Mouse (Mus musculus): Measurements from ENCODE around the gene Ctnnbip1. TPM values are rescaled to one million over a fixed set of nuclear protein-coding genes. Genes with fewer than 3 reads are reported as not detected.
A peak's percentile ranks its signal among the peaks of the same experiment; 100 is the strongest.

Gene Ctnnbip1
- polyA plus RNA-seq, 1 experiment: 14.4 TPM

DNA sequence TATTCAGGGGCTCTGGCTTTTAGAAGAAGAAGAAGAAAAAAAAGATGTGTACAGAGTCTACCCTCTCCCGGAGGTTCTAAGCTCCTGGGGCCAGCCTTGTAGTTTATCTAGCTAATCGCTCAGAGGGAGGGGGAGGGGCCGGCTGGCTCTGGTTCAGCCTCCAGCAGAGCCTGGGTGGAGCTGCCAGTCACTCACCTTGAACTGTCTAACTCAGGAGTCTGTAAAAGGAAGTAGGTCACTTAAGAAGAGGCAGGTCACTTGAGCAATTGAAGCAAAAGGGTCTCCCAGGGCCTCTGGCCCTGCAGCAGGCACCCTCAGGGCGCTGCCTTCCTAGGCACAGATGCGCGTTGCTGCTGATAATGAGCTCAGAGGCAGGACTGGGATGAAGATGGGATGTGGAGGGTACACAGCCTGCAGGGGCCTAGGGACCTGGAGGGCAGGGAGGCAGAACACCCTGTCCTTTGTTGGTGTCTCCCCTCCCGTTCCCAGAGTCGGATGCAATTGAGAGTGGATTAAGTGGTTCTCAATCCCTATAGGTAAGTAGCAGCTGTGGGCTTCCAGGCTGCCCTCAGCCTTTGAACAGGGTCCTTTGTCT lies 49.5 kb downstream of the Ctnnbip1 start:
- Histone ChIP-seq H3K27ac (ENCODE audit: insufficient read depth, low read length) (peak overlapping the region; percentile 42), H3K36me3 (ENCODE audit: control insufficient read depth, insufficient read depth, low read length, poor library complexity, severe bottlenecking) (no peaks in the 10 kb centered on the region), H3K4me3 (ENCODE audit: low read depth, low read length) (no peak overlapping the region), H3K4me1 (ENCODE audit: control insufficient read depth, insufficient read depth, low read length) (peaks cover 9% of the 10 kb centered on the region), H3K9me3 (replicated peaks; ENCODE audit: control insufficient read depth, insufficient read depth, low read length, poor library complexity, severe bottlenecking) (no peaks in the 10 kb centered on the region), H3K9ac (ENCODE audit: low read depth, poor library complexity, severe bottlenecking) (no peak overlapping the region), H3K27me3 (ENCODE audit: control insufficient read depth, insufficient read depth, low read length, poor library complexity, severe bottlenecking) (no peaks in the 10 kb centered on the region)
- TF ChIP-seq POLR2A (IDR thresholded peaks at IDR 0.05; ENCODE audit: insufficient read depth, low read length) (no peak), EP300 (IDR thresholded peaks at IDR 0.05; ENCODE audit: insufficient read depth, low read depth, low read length) (0 out of 2 replicates have a peak, but pooled peaks have one; percentile 40), CTCF (IDR thresholded peaks at IDR 0.05; ENCODE audit: low read depth, low read length) (no peak)

DNA sequence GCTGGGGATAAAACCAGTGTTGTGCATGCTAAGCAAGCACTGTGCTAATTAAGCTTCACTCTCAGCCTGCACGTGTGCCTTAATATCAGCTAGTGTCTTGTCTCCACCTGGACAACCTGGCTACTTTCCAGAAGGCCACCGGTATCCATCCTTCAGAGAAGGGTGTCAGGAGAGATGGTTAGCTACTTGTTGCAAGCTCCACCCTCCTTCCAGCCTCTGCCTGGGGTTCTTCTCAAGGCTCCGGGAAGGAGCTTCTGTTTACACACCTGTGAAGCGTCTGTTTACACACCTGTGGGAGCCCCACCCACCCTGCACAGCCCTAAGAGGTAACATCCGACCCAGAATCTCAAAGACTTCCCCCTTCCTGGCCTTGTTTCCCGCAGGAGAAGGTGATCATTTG lies 50.6 kb downstream of the Ctnnbip1 start:
- no peak overlapping the region for H3K27ac ChIP-seq (ENCODE audit: insufficient read depth, low read length)
- H3K4me1 ChIP-seq (ENCODE audit: control insufficient read depth, insufficient read depth, low read length): peaks cover 7% of the 10 kb centered on the region
- no peaks in the 10 kb centered on the region for H3K27me3 ChIP-seq (ENCODE audit: control insufficient read depth, insufficient read depth, low read length, poor library complexity, severe bottlenecking)
- no peaks in the 10 kb centered on the region for H3K36me3 ChIP-seq (ENCODE audit: control insufficient read depth, insufficient read depth, low read length, poor library complexity, severe bottlenecking)
- no peak overlapping the region for H3K4me3 ChIP-seq (ENCODE audit: low read depth, low read length)
- no peak overlapping the region for H3K9ac ChIP-seq (ENCODE audit: low read depth, poor library complexity, severe bottlenecking)
- H3K9me3 ChIP-seq (replicated peaks; ENCODE audit: control insufficient read depth, insufficient read depth, low read length, poor library complexity, severe bottlenecking): no peaks in the 10 kb centered on the region
- TF ChIP-seq CTCF (IDR thresholded peaks at IDR 0.05; ENCODE audit: low read depth, low read length): no peak

DNA sequence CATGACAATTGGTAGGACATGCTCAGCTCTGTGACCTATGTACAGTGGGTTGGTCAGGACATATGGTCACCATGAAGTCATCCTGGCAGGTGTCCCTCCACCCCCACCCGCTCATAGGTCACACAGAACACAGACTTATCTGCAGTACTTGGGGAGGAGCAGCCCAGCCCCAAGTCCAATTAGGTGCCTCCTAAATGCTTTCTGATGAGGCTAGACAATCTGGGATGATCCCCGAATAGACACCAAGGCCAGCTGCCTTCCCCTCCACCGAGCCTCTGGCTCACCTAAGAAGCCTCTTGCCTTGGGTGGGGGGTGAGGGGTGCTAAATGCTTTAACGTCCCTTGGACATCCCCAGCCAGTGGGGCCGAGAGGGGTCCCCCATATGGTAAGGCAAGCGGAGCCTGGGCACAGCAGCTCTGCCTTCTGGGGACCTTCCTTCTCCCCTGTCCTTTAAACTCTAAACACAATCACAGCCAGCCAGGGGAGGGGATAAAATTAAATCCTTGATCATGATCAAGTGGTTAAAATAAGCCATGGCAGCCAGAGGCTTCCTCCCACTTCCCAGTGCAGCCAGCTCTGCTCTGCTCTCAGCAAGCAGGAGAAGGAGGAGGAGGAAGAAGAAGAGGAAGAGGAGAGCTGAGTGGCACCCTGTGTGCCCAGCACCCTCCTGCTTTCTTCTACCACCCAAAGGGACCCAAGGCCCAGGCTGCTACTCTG lies 51.9 kb downstream of the Ctnnbip1 start:
- TF ChIP-seq CTCF (IDR thresholded peaks at IDR 0.05; ENCODE audit: low read depth, low read length) (no peak), POLR2A (IDR thresholded peaks at IDR 0.05; ENCODE audit: insufficient read depth, low read length) (no peak), EP300 (IDR thresholded peaks at IDR 0.05; ENCODE audit: insufficient read depth, low read depth, low read length) (no peak)
- no peaks in the 10 kb centered on the region for H3K9me3 ChIP-seq (replicated peaks; ENCODE audit: control insufficient read depth, insufficient read depth, low read length, poor library complexity, severe bottlenecking)
- H3K27me3 ChIP-seq (ENCODE audit: control insufficient read depth, insufficient read depth, low read length, poor library complexity, severe bottlenecking): no peaks in the 10 kb centered on the region
- H3K4me1 ChIP-seq (ENCODE audit: control insufficient read depth, insufficient read depth, low read length): peaks cover 10% of the 10 kb centered on the region
- no peak overlapping the region for H3K9ac ChIP-seq (ENCODE audit: low read depth, poor library complexity, severe bottlenecking)
- no peak overlapping the region for H3K27ac ChIP-seq (ENCODE audit: insufficient read depth, low read length)
- no peaks in the 10 kb centered on the region for H3K36me3 ChIP-seq (ENCODE audit: control insufficient read depth, insufficient read depth, low read length, poor library complexity, severe bottlenecking)
- H3K4me3 ChIP-seq (ENCODE audit: low read depth, low read length): no peak overlapping the region

DNA sequence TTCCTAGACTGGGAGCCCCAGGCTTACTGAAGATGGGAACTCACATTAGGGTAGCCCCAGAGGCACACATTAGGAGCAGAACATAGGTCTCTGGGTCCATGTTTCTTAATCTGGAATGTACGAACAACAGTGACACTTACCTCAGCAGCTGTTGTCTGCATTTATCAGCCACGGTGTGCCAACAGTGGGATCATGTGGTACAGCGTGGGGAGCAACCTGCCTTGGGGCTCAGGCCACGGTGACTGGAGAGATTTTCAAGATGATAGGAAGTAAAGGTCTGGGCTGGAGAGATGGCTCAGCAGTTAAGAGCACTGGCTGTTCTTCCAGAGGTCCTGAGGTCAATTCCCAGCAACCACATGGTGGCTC lies 52.4 kb downstream of the Ctnnbip1 start:
- TF ChIP-seq CTCF (IDR thresholded peaks at IDR 0.05; ENCODE audit: low read depth, low read length) (no peak), POLR2A (IDR thresholded peaks at IDR 0.05; ENCODE audit: insufficient read depth, low read length) (no peak), EP300 (IDR thresholded peaks at IDR 0.05; ENCODE audit: insufficient read depth, low read depth, low read length) (no peak)
- H3K4me3 ChIP-seq (ENCODE audit: low read depth, low read length): no peak overlapping the region
- H3K9ac ChIP-seq (ENCODE audit: low read depth, poor library complexity, severe bottlenecking): no peak overlapping the region
- peaks cover 10% of the 10 kb centered on the region for H3K4me1 ChIP-seq (ENCODE audit: control insufficient read depth, insufficient read depth, low read length)
- H3K36me3 ChIP-seq (ENCODE audit: control insufficient read depth, insufficient read depth, low read length, poor library complexity, severe bottlenecking): no peaks in the 10 kb centered on the region
- no peaks in the 10 kb centered on the region for H3K27me3 ChIP-seq (ENCODE audit: control insufficient read depth, insufficient read depth, low read length, poor library complexity, severe bottlenecking)
- no peak overlapping the region for H3K27ac ChIP-seq (ENCODE audit: insufficient read depth, low read length)
- no peaks in the 10 kb centered on the region for H3K9me3 ChIP-seq (replicated peaks; ENCODE audit: control insufficient read depth, insufficient read depth, low read length, poor library complexity, severe bottlenecking)

DNA sequence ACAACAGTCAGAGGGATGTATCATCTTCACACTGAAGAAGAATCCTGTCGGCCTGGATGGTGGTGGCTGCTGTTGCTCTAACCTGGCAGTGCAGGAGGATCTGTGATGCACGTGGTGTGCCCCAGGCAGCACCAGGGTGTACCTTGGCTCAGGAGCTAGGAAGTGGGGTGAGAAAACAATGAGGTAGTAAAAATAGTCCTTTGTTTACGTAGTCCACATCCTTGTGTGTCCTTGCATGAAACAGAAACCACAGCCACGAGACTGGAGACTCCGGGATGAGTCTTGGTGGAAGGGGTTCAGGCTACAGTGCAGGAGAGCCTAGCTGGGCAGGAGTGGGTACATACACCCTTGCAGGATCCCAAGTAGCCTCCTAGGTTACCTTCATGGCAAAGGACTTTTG lies 53.2 kb downstream of the Ctnnbip1 start:
- H3K27me3 ChIP-seq (ENCODE audit: control insufficient read depth, insufficient read depth, low read length, poor library complexity, severe bottlenecking): no peaks in the 10 kb centered on the region
- no peak overlapping the region for H3K4me3 ChIP-seq (ENCODE audit: low read depth, low read length)
- H3K27ac ChIP-seq (ENCODE audit: insufficient read depth, low read length): no peak overlapping the region
- H3K4me1 ChIP-seq (ENCODE audit: control insufficient read depth, insufficient read depth, low read length): peaks cover 10% of the 10 kb centered on the region
- H3K9me3 ChIP-seq (replicated peaks; ENCODE audit: control insufficient read depth, insufficient read depth, low read length, poor library complexity, severe bottlenecking): no peaks in the 10 kb centered on the region
- TF ChIP-seq POLR2A (IDR thresholded peaks at IDR 0.05; ENCODE audit: insufficient read depth, low read length) (no peak), EP300 (IDR thresholded peaks at IDR 0.05; ENCODE audit: insufficient read depth, low read depth, low read length) (no peak), CTCF (IDR thresholded peaks at IDR 0.05; ENCODE audit: low read depth, low read length) (no peak)
- H3K36me3 ChIP-seq (ENCODE audit: control insufficient read depth, insufficient read depth, low read length, poor library complexity, severe bottlenecking): no peaks in the 10 kb centered on the region
- H3K9ac ChIP-seq (ENCODE audit: low read depth, poor library complexity, severe bottlenecking): no peak overlapping the region

DNA sequence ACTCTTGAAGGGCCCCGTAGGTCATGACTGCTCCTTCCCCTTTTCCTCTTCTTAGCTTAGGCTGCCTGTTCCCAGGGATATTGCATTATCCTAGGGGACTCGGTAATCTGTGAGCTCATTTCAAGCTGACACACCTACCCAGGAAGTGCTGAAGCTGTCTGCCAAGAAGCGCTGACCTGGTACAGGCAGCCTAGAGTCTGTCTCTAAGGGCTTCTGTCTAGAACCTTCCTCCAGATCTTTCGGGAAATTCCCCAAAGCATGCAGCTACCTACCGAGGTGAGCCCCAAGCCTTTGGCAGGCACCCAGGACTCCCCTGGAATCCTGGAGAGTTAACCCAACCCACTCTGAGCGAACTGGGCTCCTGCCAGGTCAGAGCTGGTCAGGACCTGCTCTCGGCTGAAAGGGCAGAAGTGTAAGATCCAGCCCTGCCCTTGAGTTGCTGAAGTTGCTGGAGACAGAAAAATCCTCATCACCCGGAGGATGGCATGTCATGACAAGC lies 53.7 kb downstream of the Ctnnbip1 start:
- no peak overlapping the region for H3K9ac ChIP-seq (ENCODE audit: low read depth, poor library complexity, severe bottlenecking)
- no peak overlapping the region for H3K27ac ChIP-seq (ENCODE audit: insufficient read depth, low read length)
- no peaks in the 10 kb centered on the region for H3K36me3 ChIP-seq (ENCODE audit: control insufficient read depth, insufficient read depth, low read length, poor library complexity, severe bottlenecking)
- no peak overlapping the region for H3K4me3 ChIP-seq (ENCODE audit: low read depth, low read length)
- TF ChIP-seq CTCF (IDR thresholded peaks at IDR 0.05; ENCODE audit: low read depth, low read length) (no peak), EP300 (IDR thresholded peaks at IDR 0.05; ENCODE audit: insufficient read depth, low read depth, low read length) (no peak), POLR2A (IDR thresholded peaks at IDR 0.05; ENCODE audit: insufficient read depth, low read length) (no peak)
- peaks cover 10% of the 10 kb centered on the region for H3K4me1 ChIP-seq (ENCODE audit: control insufficient read depth, insufficient read depth, low read length)
- no peaks in the 10 kb centered on the region for H3K9me3 ChIP-seq (replicated peaks; ENCODE audit: control insufficient read depth, insufficient read depth, low read length, poor library complexity, severe bottlenecking)
- H3K27me3 ChIP-seq (ENCODE audit: control insufficient read depth, insufficient read depth, low read length, poor library complexity, severe bottlenecking): no peaks in the 10 kb centered on the region
